Mouse (Mus musculus) megakaryocyte, embryonic 14.5 days (primary cell): ENCODE data around the gene Ntng1.

ENCODE experiments used
- FLI1 ChIP-seq: IDR thresholded peaks from 2 replicates; pipeline ENCODE4 v1.6.1; 2012; ENCODE audit warnings: low read length, inconsistent platforms, mixed read lengths
- GATA1 ChIP-seq: IDR thresholded peaks from 3 replicates; pipeline ENCODE4 v1.6.1; 2012; ENCODE audit warnings: mixed read lengths, low read length, inconsistent platforms, borderline replicate concordance

DNA sequence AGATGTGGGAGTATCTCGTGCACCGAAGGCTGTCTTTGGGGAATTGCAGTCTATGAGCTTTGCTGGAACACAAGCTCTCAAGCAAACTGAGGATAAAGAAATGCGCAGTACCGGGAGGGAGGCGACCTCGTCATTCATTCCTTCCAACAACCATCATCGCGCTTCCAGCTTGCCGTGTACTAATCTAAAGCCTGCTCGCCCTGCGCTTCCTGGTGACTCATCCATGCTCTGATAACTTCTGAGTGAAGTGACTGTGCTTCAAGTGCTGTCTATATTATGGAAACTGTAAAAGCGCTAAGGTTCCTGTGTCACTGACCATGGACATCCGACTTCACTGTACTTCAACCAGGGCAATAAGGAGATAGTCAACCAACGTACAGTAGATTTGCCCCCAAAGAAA lies 371.7 kb downstream of the Ntng1 start:
- TF ChIP-seq GATA1 (no peak), FLI1 (no peak)
